Mouse (Mus musculus) 3T3-L1 (cell line): ENCODE data around the gene Rimkla.

Experiments
- DNase-seq: peaks from one replicate; pipeline ENCODE4 v3.0.0-alpha.2; 2015; ENCODE audit warnings: low read depth, low spot score

Rimkla gene

DNA sequence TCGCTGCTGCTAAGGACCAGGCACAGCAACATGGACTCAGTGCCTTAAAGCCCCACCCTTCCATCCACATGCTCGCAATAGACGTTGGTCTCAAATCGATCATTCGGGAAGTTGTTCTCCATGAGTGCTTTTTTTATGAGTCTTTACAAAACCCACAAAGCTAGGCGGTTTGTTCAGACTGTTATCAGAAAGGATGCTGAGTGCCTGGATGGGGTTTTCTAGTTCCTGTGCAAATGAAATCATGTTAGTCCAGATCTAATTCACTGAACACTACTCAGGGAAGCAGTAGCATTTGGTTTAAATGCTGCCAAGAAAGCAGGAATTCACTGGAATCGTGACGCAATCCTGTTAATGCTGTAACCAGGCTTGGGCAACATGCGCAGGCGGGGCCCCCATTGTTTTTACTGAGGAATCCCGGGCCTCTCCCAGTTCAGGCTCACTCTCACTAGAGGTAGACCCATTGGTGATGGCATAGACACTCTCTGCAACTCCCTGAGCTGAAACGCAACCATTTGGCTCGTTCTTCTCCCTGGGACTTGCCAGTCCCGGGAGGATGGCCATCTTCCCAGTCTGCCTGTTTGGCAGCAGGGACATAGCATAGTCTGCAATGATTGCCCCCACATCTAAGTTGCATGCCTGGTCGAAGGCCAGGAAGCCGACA is 24.6 kb downstream of the Rimkla start:
- peak; percentile 32 for DNase-seq

DNA sequence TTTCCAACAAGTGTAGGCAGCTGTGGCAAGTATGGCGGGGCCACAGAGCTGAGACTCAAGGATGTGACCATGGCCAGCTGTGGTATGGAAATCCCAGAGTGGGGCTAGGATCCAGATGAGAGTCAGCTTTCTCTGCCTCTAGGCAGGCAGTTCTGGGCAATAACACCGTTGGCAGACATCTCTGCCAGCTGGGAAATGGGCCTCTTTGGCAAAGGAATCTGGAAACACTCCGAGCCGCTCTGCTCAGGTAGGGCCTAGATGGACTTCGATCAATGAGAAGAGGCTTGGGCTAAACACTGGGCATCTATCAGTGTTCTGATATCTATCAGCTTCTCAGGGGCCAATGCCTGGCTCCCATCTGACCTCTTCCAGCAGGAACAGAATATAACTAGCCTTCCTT is 26.6 kb downstream of the Rimkla start:
- no peak for DNase-seq

DNA sequence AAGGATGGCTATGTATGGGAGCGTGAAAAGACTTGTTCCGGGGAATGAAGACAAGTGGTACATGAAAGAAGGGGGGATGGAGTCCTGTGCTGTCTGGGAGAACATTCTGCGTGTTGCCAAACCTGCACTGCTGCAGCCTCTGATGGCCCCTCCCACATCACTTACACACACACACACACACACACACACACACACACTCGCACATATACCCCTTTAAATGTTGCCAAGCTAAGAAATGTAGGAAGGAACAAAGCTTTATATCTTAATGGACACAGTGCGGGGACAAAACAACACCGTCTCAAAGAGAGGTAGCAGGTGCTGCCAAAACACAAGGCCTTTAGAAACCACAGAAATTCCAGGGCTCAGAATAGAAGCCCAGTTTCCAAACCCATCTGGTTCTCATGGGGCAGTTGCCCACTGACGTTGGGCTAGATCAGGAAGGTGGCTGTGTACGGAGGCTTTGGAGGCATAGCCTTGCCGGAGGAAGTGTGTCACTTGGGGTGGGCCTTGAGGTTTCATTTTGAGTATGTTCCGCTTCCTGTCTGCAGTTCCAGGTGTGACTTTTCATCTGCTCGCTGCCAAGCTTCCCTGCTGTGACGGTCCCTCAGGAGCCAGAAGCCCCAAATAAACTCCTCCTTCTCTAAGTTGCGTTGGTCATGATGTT is 28.5 kb downstream of the Rimkla start:
- DNase-seq = peak; percentile 4

DNA sequence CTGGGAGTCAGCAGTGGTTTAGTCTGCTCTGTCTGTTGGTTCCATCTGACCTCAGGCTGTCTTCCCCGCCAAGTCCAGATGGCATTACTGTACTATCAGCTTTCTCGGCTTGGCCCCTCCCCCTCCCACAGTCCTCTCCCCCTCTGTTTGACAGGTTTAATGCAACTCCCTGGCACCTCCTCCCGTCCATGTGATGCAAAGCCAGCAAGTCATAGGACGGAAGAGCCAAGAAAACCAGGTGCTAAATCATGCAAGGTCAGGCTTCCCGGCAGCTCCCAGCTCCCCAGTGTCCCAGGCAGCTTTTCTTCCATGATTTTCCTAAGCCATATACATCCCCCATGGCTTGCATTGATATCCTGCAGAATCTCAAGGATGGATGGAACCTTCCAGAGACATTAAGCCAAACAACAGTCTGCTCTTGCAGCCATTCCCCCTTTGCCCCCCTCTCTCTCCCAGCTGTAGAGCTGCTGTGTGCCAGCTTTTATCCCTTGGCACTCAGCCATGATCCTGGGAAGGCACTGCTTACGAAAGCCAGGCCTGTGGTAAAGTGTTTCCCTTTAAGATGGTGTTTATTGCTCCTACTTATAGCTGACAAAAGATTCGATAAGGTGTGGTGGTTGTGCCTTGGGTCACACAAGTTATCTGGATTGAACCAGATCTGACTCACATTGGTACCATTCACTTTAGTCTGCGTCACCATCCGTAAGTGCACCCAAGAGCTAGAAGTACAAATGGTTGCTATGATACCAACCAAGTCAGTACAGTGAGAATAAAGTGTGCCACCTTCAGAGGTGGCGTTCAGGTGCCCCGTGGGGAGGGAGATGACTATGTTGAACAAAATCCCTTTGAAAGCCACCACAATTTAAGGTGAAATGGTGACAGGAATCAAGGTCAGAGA is 29.3 kb downstream of the Rimkla start:
- DNase-seq = peak; percentile 55

DNA sequence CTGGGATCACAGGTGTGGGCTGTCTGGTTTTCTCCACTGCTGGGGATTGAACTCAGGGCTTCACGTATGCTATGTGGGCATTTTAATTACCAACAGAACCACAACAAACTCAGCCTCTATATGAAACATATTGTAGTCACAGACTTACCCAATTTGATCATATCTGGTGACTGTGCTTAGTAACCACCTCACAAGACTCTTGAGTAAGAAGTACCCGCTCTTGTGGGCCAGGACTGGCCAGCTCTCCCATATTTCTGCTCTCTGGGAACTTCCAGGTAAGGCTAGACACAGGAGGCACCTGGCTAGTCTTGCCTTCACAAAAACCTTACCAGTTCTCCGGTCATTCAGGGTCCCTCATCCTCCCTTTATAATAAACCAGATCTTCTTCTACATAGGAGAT is 30.0 kb downstream of the Rimkla start:
- DNase-seq = no peak

DNA sequence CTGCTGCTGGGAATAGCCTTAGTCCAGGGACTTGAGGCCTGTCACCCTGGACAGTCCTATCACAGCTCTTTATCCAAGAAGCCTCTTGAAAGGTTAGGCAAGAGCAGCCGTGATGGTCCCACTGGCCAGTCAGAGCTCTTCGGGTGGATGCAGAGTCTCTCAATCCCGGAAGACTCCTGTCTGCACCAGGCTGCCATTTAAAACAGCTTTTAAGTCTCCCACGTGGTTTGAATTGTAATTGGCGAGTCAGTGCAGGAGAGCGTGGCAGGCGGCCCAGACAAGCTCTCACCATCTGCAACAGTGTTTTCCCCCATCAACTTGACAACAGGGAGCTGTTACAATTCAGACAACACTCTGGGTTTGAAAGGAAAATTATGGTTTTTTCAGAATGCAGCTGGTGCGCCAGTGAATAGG is 31.7 kb downstream of the Rimkla start:
- peak; percentile 60 for DNase-seq

DNA sequence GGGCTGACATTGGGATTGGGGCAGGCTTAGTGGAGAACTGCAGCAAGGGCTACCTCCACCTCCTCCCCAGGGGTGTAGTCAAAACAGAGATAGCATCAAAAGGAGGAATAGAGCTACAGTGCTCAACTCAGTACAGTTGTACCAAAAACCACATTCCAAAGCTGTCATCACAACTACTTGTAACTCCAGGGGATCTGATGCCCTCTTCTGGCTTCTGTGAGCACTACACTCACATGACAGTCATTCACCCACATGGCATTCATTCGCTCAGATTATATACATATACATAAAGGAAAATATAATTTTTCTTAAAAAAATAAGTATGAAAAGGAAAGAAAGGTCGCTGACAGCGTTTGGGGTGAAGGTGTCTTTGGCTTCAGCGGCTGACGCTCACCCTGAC is 32.1 kb downstream of the Rimkla start:
- peak; percentile 61 for DNase-seq

DNA sequence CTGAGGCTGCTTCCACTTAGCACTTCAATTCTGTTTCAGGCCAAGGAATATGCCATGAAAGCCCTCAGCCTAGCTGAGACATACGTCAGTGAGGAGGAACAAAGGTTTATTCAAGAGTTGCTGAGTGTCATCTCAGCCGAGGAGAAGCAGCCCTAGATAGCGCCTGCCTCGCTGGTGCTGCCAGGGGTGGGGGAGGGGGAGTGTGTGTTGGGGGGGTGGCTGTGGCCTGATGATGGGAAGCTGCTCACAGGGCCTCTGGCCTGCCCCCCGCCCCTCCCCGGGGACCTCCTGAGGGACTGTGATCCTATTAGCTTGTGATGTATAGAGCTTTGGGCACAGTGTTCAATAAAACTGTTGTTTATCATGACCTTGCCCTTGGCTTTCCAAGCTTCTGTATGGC is 38.9 kb downstream of the Rimkla start:
- DNase-seq = no peak

DNA sequence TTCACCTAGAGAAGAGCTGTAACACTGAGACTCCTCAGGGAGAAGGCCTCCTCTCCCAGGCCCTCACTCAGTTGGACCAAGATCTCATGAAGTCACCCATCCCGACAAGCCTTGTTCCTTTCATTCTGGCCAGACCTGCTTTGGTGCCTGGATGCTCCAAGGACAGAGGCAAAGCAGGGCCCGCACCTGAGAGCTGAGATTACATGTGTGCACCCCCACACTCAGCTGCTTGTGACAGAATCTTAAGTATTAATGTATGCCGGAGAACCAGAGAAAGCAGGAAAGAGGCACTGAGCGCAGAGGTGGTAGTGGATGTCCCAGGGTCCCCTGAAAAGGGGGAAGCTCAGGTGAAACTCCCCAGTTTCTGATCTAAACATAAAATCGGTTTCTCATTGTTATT is 39.3 kb downstream of the Rimkla start:
- DNase-seq = no peak

DNA sequence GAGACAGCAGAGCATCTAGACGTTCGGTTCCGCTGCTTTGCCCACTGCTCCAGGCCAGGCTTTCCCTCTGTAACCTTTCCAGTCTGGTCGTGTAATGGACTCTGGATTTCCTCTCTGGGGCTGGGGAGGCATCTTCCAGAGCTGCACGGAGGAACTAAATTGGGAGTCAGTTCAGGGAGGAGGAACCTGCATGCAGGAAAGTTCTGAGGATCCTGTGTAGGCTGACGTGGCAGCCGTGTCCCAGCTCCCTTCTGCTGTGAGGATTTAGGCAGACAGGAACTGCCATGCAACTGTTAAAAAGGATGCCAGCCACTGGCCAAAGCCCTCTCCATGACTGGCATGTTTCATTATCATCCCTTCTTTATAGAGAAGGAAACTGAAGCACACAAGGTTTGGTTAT is 42.0 kb downstream of the Rimkla start:
- DNase-seq = no peak

DNA sequence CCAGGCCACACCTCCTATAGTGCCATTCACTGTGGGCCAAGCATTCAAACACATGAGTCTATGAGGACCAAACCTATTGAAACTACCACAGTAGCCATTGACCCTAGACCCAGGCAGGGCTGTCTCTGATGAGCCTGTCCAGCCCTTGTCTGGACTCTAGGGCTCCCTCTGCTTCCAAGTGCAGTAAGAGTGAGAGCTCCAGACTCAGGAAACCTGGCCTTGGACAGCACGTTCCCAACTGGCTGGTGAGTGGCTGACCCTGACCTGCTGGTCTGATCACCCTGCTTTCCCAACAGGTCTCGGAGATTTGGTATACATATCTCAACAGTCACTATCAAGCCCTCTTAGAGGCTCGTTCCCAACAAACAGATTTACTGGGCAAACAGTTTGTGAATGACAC is 44.6 kb downstream of the Rimkla start:
- DNase-seq = no peak

DNA sequence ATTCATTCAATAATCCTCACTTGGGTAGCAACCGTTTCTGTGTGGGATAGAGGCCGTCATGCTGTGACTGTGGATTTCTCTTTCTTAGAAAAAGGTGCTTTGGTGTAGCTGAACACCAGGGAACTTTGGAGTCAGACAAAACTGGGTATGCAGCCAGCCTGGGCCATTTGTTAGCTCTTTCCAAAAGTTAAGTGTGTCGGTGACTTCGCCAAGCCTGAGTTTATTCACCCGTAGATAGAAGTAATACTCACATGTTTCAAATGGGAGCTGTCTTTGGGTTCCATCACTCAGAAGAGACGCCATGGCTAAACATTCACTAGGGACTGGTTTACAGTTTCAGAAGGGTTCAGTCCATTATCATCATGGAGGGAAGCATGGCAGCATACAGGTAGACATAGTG is 45.2 kb downstream of the Rimkla start:
- DNase-seq = no peak

DNA sequence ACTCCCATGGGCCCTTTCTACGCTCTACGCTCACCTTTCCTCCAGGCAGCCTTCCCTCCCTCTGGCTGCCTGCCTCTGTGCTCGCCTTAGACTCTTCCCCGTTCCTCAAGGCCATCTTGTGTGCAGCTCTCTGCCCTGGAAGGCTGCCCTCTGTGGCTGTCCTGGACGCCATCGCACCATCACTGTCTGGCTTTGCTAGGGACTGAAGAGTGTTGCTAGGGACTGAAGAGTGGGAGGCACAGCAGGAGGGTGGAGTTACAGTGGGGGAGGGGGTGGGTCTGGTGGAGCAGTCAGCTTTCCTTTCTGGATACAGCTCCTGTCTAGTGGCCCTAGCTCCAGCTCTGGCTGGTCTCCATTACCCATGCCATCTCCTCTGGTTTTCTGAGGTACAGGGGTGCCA is 49.9 kb downstream of the Rimkla start:
- no peak for DNase-seq

DNA sequence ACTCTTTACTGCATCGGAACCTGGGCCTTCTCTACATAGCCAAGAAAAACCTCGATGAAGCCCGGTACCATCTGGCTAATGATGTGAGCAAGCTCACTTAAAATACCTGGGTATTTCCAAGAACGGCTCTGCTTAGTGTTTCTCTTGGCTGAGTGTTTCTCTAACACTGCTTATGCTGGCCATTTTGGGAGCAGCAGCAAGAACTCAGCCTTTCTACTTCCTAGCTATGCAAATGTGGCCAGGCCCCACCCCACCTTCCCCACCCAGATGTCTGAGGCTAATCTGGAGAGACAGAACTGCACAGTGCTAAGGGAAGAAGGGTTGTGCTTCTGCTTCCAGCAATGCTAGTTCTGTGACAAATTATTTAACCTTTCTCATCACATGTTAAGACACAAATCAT is 50.6 kb downstream of the Rimkla start:
- DNase-seq = no peak

DNA sequence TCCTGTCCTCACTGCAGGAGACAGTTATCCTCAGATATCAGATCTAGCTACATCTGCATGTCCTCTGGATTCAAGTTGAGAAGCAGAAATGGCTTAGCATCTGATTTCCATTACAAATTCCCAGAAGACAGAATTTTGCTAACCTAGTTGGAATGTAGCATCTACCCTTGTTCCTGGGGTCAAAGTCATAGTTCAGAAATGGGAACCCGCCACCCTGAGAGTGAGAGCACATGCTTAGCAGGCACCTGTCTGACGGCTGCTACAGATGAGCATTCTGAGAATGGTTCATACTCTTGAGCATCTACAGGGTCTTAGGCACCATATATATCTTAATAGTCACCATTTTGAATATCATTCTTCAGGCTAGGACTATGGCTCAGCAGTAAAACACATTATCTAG is 54.5 kb downstream of the Rimkla start:
- no peak for DNase-seq

DNA sequence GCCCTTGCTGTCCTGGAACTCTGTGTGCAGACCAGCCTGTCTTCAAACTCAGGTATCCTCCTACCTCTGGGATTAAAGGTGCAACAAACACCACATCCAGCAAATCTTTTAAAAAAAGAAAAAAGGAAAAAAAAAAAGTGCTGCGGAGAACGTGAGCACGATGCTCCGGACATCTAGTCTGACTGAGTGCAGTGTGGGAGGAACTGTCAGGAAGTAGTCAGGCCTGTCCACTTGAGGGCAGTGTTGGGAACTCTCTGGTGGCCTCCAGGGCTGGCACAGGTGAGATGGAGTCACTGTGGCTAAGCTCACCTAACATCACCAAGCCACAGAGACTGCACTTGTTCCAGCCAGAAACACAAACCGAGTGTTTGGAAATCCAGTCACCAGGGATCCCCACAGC is 61.8 kb downstream of the Rimkla start:
- peak; percentile 25 for DNase-seq

DNA sequence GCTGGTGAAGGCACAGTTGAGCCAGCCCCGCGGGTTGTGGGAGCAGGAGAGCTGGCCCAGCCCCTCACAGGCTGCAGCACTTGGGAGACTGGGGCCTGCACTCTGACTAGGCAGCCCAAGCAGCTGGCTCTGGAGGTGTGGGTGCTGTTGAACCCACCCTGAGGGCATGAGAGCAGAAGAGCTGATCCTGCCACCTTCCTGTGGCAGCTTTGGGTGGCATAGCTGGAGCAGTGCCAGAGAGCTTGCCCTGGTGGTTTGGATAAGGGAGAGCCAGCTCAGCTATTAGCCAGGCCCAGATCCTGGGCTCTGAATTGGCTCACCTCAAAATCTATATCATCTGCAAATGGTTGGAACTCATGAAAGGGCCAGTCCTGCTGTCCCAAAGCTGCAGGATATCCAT is 64.7 kb downstream of the Rimkla start:
- DNase-seq = peak; percentile 9

DNA sequence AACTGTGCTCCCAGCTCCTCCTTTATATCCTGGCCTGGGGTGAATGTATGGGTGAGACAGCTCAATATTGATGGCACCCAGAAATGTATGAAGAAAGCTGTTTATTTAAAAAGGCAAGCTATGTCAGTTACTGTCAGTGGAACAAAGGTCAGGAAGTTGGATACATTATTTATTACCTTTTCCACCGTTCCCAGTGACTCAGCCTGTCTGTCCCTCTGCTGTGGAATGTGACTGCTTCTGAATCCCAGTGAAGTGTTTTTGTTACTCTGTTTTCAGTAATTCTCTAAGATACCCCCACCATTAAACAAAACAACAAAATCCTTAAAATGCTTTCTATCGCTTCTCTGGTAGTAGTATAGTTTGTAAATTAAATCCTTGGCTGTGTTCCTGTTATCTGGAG is 66.8 kb downstream of the Rimkla start:
- DNase-seq = peak; percentile 61

DNA sequence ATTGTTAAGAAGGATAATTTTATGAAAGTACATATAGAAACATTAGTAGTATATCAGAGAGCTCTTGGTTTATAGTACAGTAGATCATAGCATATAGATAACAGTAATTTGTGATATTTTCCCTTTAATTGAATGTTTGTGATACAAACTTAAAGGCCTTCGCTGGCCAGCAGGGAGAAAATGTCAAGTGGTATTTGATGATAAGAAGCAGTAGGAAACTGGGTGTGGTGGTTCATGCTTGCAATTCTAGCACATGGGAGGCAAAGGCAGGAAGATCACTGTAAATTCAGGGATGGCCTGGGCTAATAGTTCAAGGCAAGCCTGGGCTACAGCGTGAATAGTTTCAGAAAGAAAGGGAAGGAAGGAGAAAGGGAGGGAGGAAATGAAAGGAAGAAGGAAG is 67.4 kb downstream of the Rimkla start:
- DNase-seq = no peak

DNA sequence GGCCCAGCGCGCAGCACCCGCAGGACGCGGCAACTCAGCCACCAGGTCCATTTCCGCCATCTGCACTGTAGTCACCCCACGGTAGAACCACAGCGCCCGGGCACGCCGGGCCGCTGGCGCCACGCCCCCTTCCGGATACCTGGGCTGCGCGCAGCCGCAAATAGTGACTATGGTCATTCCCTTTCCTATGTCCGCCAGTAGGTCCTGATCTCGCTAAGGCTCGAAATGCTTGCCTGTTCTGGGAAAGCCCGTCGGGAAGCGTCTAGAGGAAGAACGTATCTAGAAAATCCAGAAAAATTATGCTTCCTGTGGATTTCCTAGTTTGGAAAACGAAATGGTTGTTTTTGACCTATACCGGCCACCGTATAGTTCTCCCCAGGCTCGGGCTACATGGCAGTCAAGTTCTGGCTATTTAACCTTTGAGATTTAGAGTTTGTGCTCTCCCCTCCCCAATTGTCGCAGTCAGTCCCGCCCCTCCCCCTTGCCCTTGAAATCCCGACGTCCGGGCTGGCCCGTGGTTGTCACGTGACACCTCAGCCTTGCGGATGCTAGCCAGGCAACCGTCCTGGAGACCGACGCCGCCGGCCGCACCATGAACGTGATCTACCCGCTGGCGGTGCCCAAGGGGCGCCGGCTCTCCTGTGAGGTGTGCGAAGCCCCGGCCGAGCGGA is 70.0 kb downstream of the Rimkla start, which contains the start of the genes Ppcs and Zmynd12:
TSS of gene Ppcs (minus strand) at position 127 of the 671 bp plus-strand sequence.
TSS of gene Zmynd12 (plus strand) at position 521 of the 671 bp plus-strand sequence.
- DNase-seq = peak; percentile 88

DNA sequence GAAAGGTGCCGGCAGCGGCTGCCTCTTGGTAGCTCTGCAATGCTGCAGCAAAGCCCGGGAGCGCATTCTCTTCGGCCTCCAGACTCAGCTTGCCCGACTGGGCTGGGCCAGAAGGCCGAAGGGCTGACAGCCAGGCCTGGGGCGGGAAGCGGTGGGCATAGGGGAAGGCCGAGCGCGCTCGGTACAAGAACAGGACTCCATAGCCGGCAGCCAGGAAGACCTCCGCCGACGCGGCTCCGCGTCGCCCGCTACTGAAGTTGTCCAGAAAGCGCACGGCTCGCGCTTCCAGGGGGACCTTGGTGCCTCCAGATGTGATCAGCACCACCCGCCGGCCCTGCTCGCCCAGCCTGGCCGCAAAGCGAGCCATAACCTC is 70.5 kb downstream of the Rimkla start:
- peak; percentile 48 for DNase-seq

DNA sequence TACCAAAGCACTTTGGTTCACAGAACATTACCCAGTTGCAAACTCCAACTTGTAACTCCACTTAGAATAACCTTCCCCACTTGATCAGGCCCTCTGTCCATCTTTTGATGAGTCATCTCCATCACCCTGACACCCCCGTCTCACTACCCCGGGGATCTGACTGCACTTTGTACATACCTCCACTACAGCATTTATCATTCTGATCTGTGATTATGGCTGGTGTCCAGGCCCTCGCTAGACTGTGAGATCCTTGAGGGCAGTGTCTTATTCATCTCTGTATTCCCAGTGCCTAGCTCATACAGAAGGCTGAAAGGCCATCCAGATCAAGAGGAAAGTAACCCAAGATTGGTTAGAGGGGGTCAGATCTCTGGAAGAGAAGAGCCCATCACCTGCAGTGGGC is 71.2 kb downstream of the Rimkla start:
- peak; percentile 37 for DNase-seq
